Mouse (Mus musculus) spleen, postnatal 14 days (tissue): ENCODE results near the gene Chst14.
A peak's percentile ranks its signal among the peaks of the same experiment; 100 is the strongest.

Source experiments
- DNase-seq, 2 experiments: peaks; one replicate each; pipeline ENCODE4 v3.0.0; 2021 to 2022; ENCODE audit warnings: low spot score in 2 of 2

Gene Chst14

GRCm38 (mm10) chr2:118963676-118964012 lies 37.3 kb downstream of the Chst14 start:
- DNase-seq: no peak

GRCm38 (mm10) chr2:118969585-118970147 lies 43.4 kb downstream of the Chst14 start:
- no peak for DNase-seq

- DNase-seq: no peak
Observed at GRCm38 (mm10) chr2:118972048-118972447, 45.8 kb downstream of the Chst14 start.

- DNase-seq: peak; percentile 75 to 84
Observed at GRCm38 (mm10) chr2:118972687-118973376, 46.5 kb downstream of the Chst14 start.

DNA sequence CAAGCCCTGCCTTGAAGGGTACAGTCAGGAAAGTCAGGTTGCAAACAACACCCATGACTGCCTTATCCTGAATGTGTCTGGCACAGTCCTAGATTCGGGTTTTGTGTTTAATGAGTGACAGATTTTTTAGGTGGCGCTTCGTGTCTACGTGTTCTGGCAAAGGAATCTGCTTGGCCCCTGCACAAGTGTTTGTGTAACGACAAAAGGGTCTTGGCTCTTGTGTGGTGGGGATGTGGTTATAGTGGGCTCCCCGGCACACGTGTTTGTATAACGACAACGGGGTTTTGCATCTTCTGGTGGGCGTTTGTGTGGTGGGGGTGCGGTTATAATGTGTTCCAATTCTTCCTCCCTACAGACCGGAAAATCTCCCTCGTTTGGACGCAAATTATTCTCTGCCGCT lies 49.6 kb downstream of the Chst14 start:
- peak in 1 of 2 experiments; percentile 4 for DNase-seq

GRCm38 (mm10) chr2:118976282-118976929 lies 50.1 kb downstream of the Chst14 start:
- peak; percentile 79 to 89 for DNase-seq

GRCm38 (mm10) chr2:118976941-118977340 lies 50.6 kb downstream of the Chst14 start:
- no peak for DNase-seq

GRCm38 (mm10) chr2:118978064-118978463 lies 51.8 kb downstream of the Chst14 start:
- no peak for DNase-seq
